Mouse (Mus musculus) myocyte (in vitro differentiated cells): Measurements from ENCODE around the gene Ttc17. TPM values are rescaled to one million over a fixed set of nuclear protein-coding genes. Genes with fewer than 3 reads are reported as not detected.
A peak's percentile ranks its signal among the peaks of the same experiment; 100 is the strongest.

Experiments
- H3K27me3 ChIP-seq: one replicate; pipeline ENCODE4 v1.6.1; 2011; ENCODE audit not compliant: control insufficient read depth, insufficient read depth, insufficient read length
- H3K36me3 ChIP-seq: one replicate; pipeline ENCODE4 v1.6.1; 2011; ENCODE audit not compliant: control insufficient read depth, insufficient read depth
- H3K4me2 ChIP-seq: one replicate; pipeline ENCODE4 v1.6.1; 2011; ENCODE audit warnings: low read depth, control low read depth
- H3K4me3 ChIP-seq: one replicate; pipeline ENCODE4 v1.5.1; 2011; ENCODE audit warnings: mild to moderate bottlenecking, control low read depth, moderate library complexity
- H3K79me2 ChIP-seq: one replicate; pipeline ENCODE4 v1.6.1; 2011; ENCODE audit not compliant: control insufficient read depth, insufficient read depth
- H3ac ChIP-seq: one replicate; pipeline ENCODE4 v1.6.1; 2011; ENCODE audit not compliant: control insufficient read depth, insufficient read length
- CEBPB ChIP-seq: IDR thresholded peaks from 2 replicates; pipeline ENCODE4 v1.6.1; 2011; ENCODE audit warnings: mild to moderate bottlenecking, moderate library complexity; ENCODE audit not compliant: poor library complexity, insufficient read depth, severe bottlenecking
- E2F4 ChIP-seq: IDR thresholded peaks from one replicate; pipeline ENCODE4 v1.6.1; 2011; ENCODE audit warnings: mild to moderate bottlenecking, control low read depth, moderate library complexity; ENCODE audit not compliant: insufficient read depth
- MAX ChIP-seq: IDR thresholded peaks from one replicate; pipeline ENCODE4 v1.6.1; 2011; ENCODE audit warnings: low read depth, mild to moderate bottlenecking, control low read depth
- MYOD1 ChIP-seq, 3 experiments: IDR thresholded peaks; one replicate each; pipeline ENCODE4 v1.6.1; 2011; ENCODE audit warnings: control low read depth in 2 of 3, low read depth in 2 of 3, mild to moderate bottlenecking in 2 of 3, moderate library complexity in 1 of 3; ENCODE audit not compliant: insufficient read length in 2 of 3, control insufficient read depth in 1 of 3
- MYOG ChIP-seq, 3 experiments: IDR thresholded peaks; one replicate each; pipeline ENCODE4 v1.6.1; 2011; ENCODE audit warnings: control low read depth in 2 of 3, low read depth in 2 of 3, mild to moderate bottlenecking in 2 of 3; ENCODE audit not compliant: insufficient read length in 2 of 3, control insufficient read depth in 1 of 3, insufficient read depth in 1 of 3
- POLR2A ChIP-seq: IDR thresholded peaks from one replicate; pipeline ENCODE4 v1.6.1; 2011; ENCODE audit warnings: low read depth, mild to moderate bottlenecking, control low read depth, moderate library complexity; ENCODE audit not compliant: insufficient read length
- POLR2AphosphoS2 ChIP-seq: IDR thresholded peaks from one replicate; pipeline ENCODE4 v1.6.1; 2011; ENCODE audit warnings: low read depth, control low read depth; ENCODE audit not compliant: insufficient read length
- REST ChIP-seq: IDR thresholded peaks from one replicate; pipeline ENCODE4 v1.6.1; 2011; ENCODE audit warnings: mild to moderate bottlenecking, control low read depth, moderate library complexity; ENCODE audit not compliant: insufficient read depth, insufficient read length
- SRF ChIP-seq: IDR thresholded peaks from one replicate; pipeline ENCODE4 v1.6.1; 2011; ENCODE audit warnings: low read depth; ENCODE audit not compliant: control insufficient read depth, insufficient read length
- TCF12 ChIP-seq: IDR thresholded peaks from one replicate; pipeline ENCODE4 v1.6.1; 2011; ENCODE audit warnings: mild to moderate bottlenecking, control low read depth; ENCODE audit not compliant: poor library complexity, insufficient read depth, severe bottlenecking
- TCF3 ChIP-seq: IDR thresholded peaks from one replicate; pipeline ENCODE4 v1.6.1; 2011; ENCODE audit warnings: low read depth, control low read depth; ENCODE audit not compliant: insufficient read length
- USF1 ChIP-seq: IDR thresholded peaks from one replicate; pipeline ENCODE4 v1.6.1; 2011; ENCODE audit warnings: low read depth, mild to moderate bottlenecking, control low read depth, moderate library complexity
- polyA plus RNA-seq: library from polyadenylated mRNA; unstranded; fragments of >200 nt; fragmentation: generic; extraction: Trizol; gene quantifications from one replicate; pipeline ENCODE4 v1.2.1, GENCODE M21; 2012; ENCODE audit warnings: missing spikeins

The Ttc17 gene
- polyA plus RNA-seq, 1 experiment: 13.5 TPM

DNA sequence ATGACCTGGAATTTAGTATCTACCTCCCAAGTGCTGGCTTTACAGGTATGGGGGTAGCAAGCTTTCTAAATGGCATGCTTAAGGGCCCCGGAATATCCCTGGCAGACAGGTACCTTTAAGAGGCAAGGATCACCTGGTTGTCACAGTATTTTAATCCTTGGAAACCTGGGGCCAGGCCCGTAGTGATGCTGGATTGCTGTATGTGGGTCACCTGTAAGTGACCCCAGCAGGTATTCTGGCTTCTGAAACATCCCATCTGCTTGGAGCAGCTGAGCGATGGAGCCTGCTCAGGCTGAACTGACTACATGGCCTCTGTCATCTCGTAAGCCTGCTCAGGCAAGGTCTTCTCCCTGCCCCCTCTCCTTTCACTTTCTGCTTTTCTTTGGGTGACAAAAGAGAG lies 130.4 kb downstream of the Ttc17 start:
- Histone ChIP-seq H3K79me2 (no peaks in the 10 kb centered on the region), H3K36me3 (no peaks in the 10 kb centered on the region), H3K4me3 (no peak overlapping the region), H3K4me2 (no peak overlapping the region), H3K27me3 (peaks cover 5% of the 10 kb centered on the region), H3ac (no peak overlapping the region)
- TF ChIP-seq TCF12 (no peak), MAX (no peak), REST (no peak), CEBPB (no peak), POLR2A (no peak), POLR2AphosphoS2 (no peak), MYOG (IDR thresholded peaks at IDR 0.05; ENCODE audit: control insufficient read depth in 1 of 3, insufficient read depth in 1 of 3, insufficient read length in 2 of 3, low read depth in 2 of 3) (no peak), MYOD1 (IDR thresholded peaks at IDR 0.05; ENCODE audit: control insufficient read depth in 1 of 3, insufficient read length in 2 of 3, low read depth in 2 of 3) (no peak)

DNA sequence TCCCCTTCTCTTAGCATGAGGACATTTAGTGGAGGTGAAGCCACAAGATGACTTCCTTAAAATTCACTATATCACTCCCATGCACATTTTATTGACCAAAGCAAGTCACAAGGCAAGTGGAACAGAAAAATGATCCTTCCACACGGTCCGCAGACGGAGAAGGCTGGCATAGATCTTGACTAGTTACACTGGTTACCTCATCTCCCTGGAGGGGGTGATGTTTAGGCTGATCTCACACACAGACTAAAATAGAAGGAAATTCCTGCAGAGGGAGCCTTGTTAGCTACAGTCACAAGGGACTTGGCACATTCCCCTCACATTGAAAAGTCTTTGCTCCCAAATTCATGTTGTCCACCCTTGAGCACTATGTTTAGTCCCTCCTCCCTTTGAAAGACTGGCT lies 130.8 kb downstream of the Ttc17 start:
- Histone ChIP-seq H3K36me3 (no peaks in the 10 kb centered on the region), H3ac (no peak overlapping the region), H3K4me2 (no peak overlapping the region), H3K79me2 (no peaks in the 10 kb centered on the region), H3K4me3 (no peak overlapping the region), H3K27me3 (peaks cover 1% of the 10 kb centered on the region)
- TF ChIP-seq TCF3: no peak
- TF ChIP-seq REST: no peak
- no peak for TF ChIP-seq MAX
- TF ChIP-seq POLR2A: no peak
- no peak for TF ChIP-seq TCF12
- TF ChIP-seq SRF: no peak
- no peak for TF ChIP-seq CEBPB

DNA sequence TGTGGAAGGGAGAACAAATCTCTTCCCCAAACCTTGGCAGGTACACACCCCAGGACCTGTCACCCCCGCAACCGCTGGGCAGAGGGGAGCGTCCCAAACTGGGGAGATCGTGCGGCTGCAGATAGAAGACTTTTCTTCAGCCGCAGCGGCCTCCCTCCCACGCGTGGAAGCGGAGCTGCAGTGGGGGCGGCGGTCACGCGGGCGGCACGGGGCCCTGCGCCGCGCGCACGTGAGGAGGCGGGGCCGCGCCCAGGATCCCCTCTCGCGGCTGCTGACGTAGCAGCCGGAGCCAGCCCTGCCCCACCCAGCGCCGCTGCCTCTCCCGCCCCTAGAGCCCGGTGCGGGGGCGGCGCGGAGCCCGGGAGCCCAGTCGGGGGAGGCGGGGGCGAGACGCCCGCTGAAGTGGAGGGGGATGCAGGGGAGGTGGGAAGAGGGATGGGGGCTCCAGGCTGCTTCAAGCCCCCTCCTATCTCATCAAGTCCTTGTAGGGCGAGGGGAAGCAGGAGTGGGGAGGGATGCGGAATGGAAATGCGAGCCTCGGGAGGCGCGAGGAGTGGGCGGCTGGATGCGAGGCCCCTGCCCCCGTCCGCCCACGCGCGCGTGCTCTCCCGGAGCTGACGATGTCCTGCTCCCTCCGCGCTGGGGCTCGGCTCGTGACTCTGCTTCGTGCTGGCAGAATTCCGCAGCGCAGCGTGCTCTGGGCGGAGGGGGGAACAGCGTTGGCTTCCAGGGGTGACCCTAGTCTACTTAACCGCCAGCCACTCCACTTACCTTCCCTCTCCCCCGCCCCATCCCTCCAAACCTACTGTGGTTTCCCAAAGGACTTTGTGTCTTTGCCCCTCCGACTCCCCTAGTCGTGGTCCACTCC lies 133.1 kb downstream of the Ttc17 start:
- TF ChIP-seq POLR2AphosphoS2 (no peak), POLR2A (peak; percentile 32), TCF3 (no peak), REST (no peak)
- H3K27me3 ChIP-seq: no peaks in the 10 kb centered on the region
- no peaks in the 10 kb centered on the region for H3K36me3 ChIP-seq
- peak overlapping the region; percentile 20 for H3ac ChIP-seq
- H3K4me3 ChIP-seq: peak overlapping the region; percentile 26
- H3K79me2 ChIP-seq: no peaks in the 10 kb centered on the region
- peak overlapping the region; percentile 88 for H3K4me2 ChIP-seq

DNA sequence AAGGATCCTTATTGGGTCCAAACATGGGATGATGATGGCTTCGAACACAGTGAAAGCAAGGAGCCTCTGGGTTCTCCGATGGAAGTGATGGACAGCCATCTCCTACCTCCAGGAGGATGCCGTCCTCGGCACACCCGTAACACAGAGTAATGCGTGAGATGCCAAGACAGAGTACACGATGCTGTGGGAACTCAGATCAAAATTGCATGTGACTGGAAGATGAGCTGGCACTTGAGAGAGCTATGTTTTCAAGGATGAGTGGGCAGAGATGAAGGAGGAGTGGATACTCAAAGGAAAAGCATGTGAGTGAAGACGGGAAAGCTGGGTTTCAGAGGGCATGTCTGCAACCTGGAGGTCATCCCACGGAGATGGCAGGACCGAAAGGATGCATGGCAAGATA lies 135.3 kb downstream of the Ttc17 start:
- Histone ChIP-seq H3K36me3 (no peaks in the 10 kb centered on the region), H3K4me2 (no peak overlapping the region), H3K79me2 (no peaks in the 10 kb centered on the region), H3ac (no peak overlapping the region), H3K4me3 (no peak overlapping the region), H3K27me3 (no peaks in the 10 kb centered on the region)
- TF ChIP-seq USF1: no peak
- TF ChIP-seq REST: no peak
- no peak for TF ChIP-seq MYOG (IDR thresholded peaks at IDR 0.05; ENCODE audit: control insufficient read depth in 1 of 3, insufficient read depth in 1 of 3, insufficient read length in 2 of 3, low read depth in 2 of 3)
- no peak for TF ChIP-seq MYOD1 (IDR thresholded peaks at IDR 0.05; ENCODE audit: control insufficient read depth in 1 of 3, insufficient read length in 2 of 3, low read depth in 2 of 3)
- no peak for TF ChIP-seq E2F4
- no peak for TF ChIP-seq TCF3
- TF ChIP-seq MAX: no peak
- no peak for TF ChIP-seq POLR2A
- TF ChIP-seq POLR2AphosphoS2: no peak
- no peak for TF ChIP-seq SRF
- no peak for TF ChIP-seq CEBPB
- no peak for TF ChIP-seq TCF12

DNA sequence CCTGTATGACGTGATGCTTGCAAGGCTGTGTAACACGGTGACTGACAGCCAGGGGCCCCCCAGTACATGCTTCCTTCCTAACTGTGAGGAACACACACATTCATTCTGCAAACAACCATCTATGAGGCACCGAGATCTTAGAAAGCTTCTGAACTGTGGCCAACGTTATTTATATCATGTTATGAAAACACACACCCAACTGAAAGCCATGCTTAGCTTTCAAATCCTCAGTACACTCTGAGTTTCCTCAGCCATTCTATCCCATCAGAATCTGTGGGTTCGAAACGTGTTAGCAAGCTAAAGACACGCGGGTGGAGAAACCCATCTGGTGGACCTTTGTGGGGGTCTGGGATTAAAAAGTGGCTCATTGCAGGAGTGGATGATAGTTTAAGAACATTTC lies 137.7 kb downstream of the Ttc17 start:
- Histone ChIP-seq H3K4me2 (no peak overlapping the region), H3K4me3 (no peak overlapping the region), H3K36me3 (no peaks in the 10 kb centered on the region), H3K79me2 (no peaks in the 10 kb centered on the region), H3ac (no peak overlapping the region), H3K27me3 (no peaks in the 10 kb centered on the region)
- no peak for TF ChIP-seq MYOG (IDR thresholded peaks at IDR 0.05; ENCODE audit: control insufficient read depth in 1 of 3, insufficient read depth in 1 of 3, insufficient read length in 2 of 3, low read depth in 2 of 3)
- no peak for TF ChIP-seq POLR2AphosphoS2
- TF ChIP-seq CEBPB: no peak
- TF ChIP-seq E2F4: no peak
- TF ChIP-seq SRF: no peak
- no peak for TF ChIP-seq MAX
- TF ChIP-seq TCF3: no peak
- no peak for TF ChIP-seq MYOD1 (IDR thresholded peaks at IDR 0.05; ENCODE audit: control insufficient read depth in 1 of 3, insufficient read length in 2 of 3, low read depth in 2 of 3)
